Mouse (Mus musculus): ENCODE results near the gene Pkd1l3.

The Pkd1l3 gene

DNA sequence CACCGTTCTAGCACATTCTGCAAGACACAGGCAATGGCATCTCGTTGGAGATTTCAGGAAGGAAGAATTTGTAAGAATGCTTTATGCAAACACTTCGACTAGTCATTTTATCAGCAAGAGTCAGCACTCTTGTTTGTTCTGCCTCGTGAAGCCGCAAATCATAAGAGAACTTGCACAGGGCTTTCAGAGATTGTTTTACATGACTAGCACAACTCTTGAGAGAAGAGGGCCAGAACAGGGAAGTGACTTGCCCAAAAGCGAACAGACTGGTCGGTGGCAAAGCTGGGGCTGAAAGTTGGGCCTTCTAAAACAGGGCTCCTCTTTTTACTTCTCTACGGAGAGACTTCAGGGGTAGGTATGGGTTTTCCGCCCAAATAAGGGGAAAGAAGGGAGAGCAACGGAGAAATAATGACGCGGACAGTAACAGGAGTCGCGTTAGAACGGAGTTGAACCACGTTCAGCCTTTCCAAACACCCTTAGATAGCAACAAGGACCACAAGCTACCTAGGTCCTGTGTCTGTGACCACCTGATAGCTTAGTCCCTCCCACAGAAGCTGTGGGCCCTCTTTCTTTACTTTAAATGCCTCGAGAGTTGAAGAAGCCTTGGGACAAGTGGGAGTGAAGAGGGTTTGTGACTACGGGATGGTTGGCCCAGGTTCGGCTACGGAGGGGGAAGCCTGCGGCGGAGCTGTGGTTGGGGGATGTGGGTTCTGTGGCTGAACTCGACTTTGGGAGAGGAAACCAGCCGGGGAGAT is 90.4 kb downstream of the Pkd1l3 start:
- peak; percentile 13 for DNase-seq (ENCODE audit: low spot score)

DNA sequence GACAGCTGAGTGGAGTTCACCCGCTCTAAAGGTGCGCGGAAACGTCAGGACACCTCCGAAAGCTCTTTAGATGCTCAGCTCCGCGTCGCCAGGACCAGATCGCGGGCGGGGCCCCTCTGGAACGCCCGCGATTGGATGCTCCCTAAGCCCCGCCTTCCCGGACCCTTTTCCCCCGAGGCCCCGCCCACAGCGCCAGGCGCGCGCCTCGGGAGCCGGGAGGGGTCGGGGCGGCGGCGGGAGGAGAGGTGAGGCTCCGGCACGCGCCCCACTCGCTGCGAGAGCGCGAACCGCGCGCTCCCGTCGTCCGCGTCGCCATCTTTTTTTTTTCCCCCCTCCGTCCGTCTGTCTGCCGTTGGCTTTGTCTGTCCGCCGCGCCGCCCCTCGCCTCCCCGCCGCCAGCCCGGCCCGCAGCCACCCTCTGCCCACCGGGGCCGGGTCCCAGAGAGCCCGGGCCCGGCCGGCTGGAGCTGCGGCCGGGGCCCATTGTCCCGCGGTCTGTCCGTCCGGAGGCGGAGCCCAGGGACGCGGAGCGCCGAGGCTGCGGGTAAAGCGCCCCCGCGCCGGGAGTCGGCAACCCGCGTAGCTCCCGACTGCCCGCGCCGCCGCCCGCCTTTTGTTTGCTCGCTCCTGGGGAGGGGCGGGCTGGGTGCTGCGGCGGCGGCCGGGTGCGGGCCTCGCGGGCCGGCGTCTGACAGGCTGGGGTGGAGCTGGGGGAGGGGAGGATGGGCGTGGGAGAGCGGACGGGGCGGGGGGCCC is 91.2 kb downstream of the Pkd1l3 start, which contains the start of gene Zfp821:
Gene Zfp821 (plus strand): TSS at position 227 of the 756 bp plus-strand sequence.
- peak; percentile 85 for DNase-seq (ENCODE audit: low spot score)

DNA sequence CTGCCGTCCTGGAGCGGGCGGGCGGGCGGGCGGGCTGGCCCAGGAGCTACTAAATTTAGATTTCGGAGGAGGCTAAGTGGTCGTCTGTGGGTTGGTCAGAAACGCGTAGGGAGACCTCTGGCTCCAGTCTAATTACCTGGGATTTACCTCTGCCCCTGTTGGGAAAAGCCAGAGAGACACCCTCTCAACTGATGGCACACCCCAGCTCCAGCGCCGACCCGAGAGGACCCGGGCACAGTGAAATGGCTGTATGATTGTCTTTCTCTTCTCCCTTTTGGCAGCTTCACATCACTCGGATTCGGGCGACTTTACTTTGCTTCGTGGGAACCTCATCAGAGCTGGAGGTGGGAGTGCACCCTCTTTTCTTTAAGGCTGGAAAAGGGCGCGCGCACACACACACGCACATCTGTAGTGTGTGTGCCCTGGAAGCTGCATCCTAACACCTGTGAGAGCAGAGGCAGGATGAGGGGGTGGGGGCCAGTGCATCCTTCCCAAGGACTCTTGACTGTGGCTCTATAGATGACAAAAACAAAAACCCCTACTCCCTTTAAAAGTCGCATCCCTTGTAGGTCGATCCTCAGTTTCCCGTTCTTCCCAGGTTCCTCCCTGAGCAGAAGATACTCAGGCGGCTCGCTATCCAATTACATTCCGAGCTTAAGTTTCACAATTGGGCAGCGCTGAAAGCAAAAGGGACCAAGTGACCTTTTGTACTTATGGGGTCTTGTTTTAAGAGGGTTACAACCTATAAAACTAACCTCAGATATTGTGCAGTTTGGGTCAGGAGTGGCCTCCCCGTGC is 92.0 kb downstream of the Pkd1l3 start:
- no peak for DNase-seq (ENCODE audit: low spot score)

DNA sequence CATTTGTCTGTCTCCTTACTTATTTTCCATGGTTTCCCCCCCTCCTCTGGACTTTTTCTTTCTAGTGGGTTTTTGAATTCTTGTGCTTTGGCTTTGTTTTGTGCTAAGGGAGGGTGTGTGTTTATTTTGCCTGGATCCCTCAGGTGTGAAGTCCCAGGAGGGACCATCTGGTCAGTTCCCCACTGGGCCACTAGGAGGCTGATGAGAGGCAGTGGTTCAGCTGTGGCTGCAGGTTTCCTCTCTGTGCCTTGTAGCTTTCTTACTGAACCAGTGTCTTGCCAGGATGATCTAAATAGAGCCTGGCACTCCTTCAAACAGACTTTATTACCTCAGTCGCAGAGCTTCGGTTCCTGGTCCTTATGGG is 92.5 kb downstream of the Pkd1l3 start:
- peak; percentile 82 for DNase-seq (ENCODE audit: low spot score)

DNA sequence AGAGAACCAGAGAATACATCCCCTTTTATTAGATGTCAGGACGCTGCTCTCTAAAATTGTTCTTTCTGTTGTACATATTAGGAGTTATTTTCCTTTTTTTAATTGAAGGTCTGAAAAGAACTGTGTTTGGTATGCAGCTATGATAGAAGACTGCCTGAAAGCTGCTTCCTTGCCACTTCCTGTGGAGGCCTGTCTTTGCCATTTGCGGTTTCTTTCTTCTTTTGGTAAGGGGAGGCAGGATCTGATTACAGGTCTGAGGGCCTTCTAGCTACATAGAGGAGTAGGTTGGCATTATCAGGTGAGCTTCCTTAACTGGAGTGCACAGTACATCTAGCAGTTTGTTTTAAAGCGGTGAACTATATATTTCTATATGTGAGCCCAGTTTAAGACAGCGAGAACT is 93.6 kb downstream of the Pkd1l3 start:
- DNase-seq (ENCODE audit: low spot score), result peak; percentile 66

DNA sequence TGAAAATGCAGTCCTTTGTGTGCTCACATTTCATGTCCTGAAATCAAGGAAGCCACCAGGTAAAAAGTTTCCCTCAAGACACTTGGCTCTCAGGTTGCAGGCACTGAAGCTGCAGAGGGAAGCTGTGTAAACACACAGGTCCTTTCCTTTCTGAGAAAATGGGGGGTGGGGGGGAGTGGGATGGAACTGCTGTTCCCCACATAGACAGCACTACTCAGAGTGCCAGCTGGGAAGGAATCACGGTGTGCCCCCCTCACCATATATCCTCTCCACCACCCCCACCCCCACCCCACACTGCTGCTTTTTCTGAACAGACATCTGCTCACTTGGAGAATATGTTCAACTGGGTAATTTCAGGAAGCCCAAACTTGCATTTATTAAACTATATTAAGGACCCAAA is 98.2 kb downstream of the Pkd1l3 start:
- no peak for DNase-seq (ENCODE audit: low spot score)

DNA sequence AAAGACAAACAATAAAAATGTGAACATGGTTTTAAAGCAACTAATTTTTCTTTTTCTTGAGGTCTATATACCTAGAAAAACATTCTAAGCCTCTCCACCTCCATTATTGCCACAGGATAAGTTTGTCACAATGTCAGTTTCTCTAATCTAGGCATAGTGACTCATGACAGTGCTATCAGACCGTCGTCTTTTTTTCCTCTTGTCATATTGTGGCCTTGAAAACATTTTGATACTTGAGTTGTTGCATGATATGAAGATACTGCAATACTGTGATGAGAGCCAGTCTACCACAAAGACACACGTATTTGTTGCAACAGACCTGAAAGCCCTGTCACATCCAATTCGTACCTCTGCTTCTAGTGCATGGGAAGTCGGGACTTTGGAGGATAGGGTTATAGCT is 100.6 kb downstream of the Pkd1l3 start:
- no peak for DNase-seq (ENCODE audit: low spot score)
